Mouse (Mus musculus) left cerebral cortex, adult 8-10 months (tissue): ENCODE data around the gene Vmn1r83. TPM values are rescaled to one million over a fixed set of nuclear protein-coding genes. Genes with fewer than 3 reads are reported as not detected.

Experiments used
- DNase-seq, 2 experiments: peaks; one replicate each; pipeline ENCODE4 v3.0.0; 2022; ENCODE audit warnings: low spot score in 2 of 2
- microRNA-seq, 2 experiments: library from miRNA; unstranded; fragments of <30 nt; microRNA quantifications; one replicate each; pipeline ENCODE4 v1.2.0; 2022
- total RNA-seq, 4 experiments: library from RNA; stranded (reverse); gene quantifications; 2 replicates each; pipeline ENCODE4 v1.2.4; 2022

Vmn1r83 gene
- total RNA-seq, result under 1 TPM in 1 of 4 experiments, not detected in 3; 0.13 TPM

GRCm38 (mm10) chr7:12329381-12329780 is at the start of gene Vmn1r83:
TSS of gene Vmn1r83 (minus strand) at chr7:12329481.
- no peak for DNase-seq

GRCm38 (mm10) chr7:12369173-12369572 is 39.9 kb upstream of the Vmn1r83 start, which contains the start of gene Vmn1r84:
TSS of gene Vmn1r84 (minus strand) at chr7:12369273.
- DNase-seq, result no peak

- no peak for DNase-seq
Observed at GRCm38 (mm10) chr7:12300130-12300529, 29.2 kb downstream of the Vmn1r83 start, which contains the start of gene Vmn1r82. TSS of gene Vmn1r82 (plus strand) at chr7:12300430.

Small RNA genes within 50 kb of the gene (microRNA-seq; reads per million reads assigned to microRNA genes)
- gene Gm23521, result 0 reads per million in 2 experiments

Other genes starting within 250 kb of the Vmn1r83 start
- gene Vmn1r78, start 179.2 kb downstream of the Vmn1r83 start, total RNA-seq, result not detected
- not detected for gene Vmn1r79, start 158.2 kb downstream of the Vmn1r83 start, total RNA-seq
- not detected for gene Vmn1r80, start 140.2 kb downstream of the Vmn1r83 start, total RNA-seq
- gene Vmn1r81, start 61.2 kb downstream of the Vmn1r83 start, total RNA-seq, result under 1 TPM in 1 of 4 experiments, not detected in 3; 0.04 TPM
- gene Vmn1r82, start 29.1 kb downstream of the Vmn1r83 start, total RNA-seq, result not detected
- not detected for gene Vmn1r84, start 39.8 kb upstream of the Vmn1r83 start, total RNA-seq
- gene Zfp551, start 93.3 kb upstream of the Vmn1r83 start, total RNA-seq, result 10 to 100 TPM in 2 of 4 experiments, 1 to 10 TPM in 2; 8.3 to 10.3 (median 9.9) TPM
- 10 to 100 TPM; 12.3 to 15.9 (median 14.7) TPM for gene Zfp606, start 148.8 kb upstream of the Vmn1r83 start, total RNA-seq
- not detected for gene 2900092C05Rik, start 183.0 kb upstream of the Vmn1r83 start, total RNA-seq